Mouse (Mus musculus) intestine, postnatal 0 days (tissue): ENCODE measurements around the gene Eno1. TPM values are rescaled to one million over a fixed set of nuclear protein-coding genes. Genes with fewer than 3 reads are reported as not detected.
"Not testable (repeated sequence)": the region's sequence is repeated elsewhere in the genome, so short reads cannot be mapped to it uniquely, and the experiment has no call there.

ENCODE experiments used
- ATAC-seq: fragments of 200-750 bp; cut with Nextera tagmentation; 2 replicates; pipeline ENCODE4 v1.8.0; 2017; ENCODE audit warnings: mild to moderate bottlenecking, moderate TSS enrichment, moderate library complexity
- H3K27ac ChIP-seq: fragments of 300-500 bp; sonication (generic); 2 replicates; pipeline ENCODE4 v1.5.1; 2014; ENCODE audit warnings: mild to moderate bottlenecking, low read depth, low read length, moderate library complexity
- H3K27me3 ChIP-seq: fragments of 300-500 bp; sonication (generic); replicated peaks from 2 replicates; pipeline ENCODE4 v1.6.1; 2014; ENCODE audit warnings: low read length, mixed read lengths; ENCODE audit not compliant: control insufficient read depth, insufficient read depth
- H3K36me3 ChIP-seq: fragments of 300-500 bp; sonication (generic); 2 replicates; pipeline ENCODE4 v1.6.1; 2014; ENCODE audit warnings: mild to moderate bottlenecking, moderate library complexity; ENCODE audit not compliant: control insufficient read depth, insufficient read depth
- H3K4me1 ChIP-seq: fragments of 300-500 bp; sonication (generic); replicated peaks from 2 replicates; pipeline ENCODE4 v1.6.1; 2014; ENCODE audit warnings: antibody characterized with exemption, low read length, mixed read lengths; ENCODE audit not compliant: control insufficient read depth, insufficient read depth
- H3K4me2 ChIP-seq: fragments of 300-500 bp; sonication (generic); replicated peaks from 2 replicates; pipeline ENCODE4 v1.6.1; 2014; ENCODE audit warnings: low read depth, mild to moderate bottlenecking, moderate library complexity
- H3K4me3 ChIP-seq: fragments of 300-500 bp; sonication (generic); 2 replicates; pipeline ENCODE4 v1.5.1; 2014; ENCODE audit warnings: low read depth, low read length
- H3K9ac ChIP-seq: fragments of 300-500 bp; sonication (generic); 2 replicates; pipeline ENCODE4 v1.6.1; 2014; ENCODE audit warnings: mild to moderate bottlenecking, low read depth, low read length
- H3K9me3 ChIP-seq: fragments of 300-500 bp; sonication (generic); 2 replicates; pipeline ENCODE4 v1.6.1; 2016; ENCODE audit warnings: mixed run types; ENCODE audit not compliant: control insufficient read depth
- CTCF ChIP-seq: sonication (generic); IDR thresholded peaks from 2 replicates; pipeline ENCODE4 v1.5.1; 2016; ENCODE audit warnings: low read depth, mild to moderate bottlenecking, control low read depth, antibody characterized with exemption, moderate library complexity
- WGBS: fragments of 180-500 bp; shearing (Covaris S2); extraction: QIAGEN DNeasy Blood & Tissue Kit; methylation state at CpG from one replicate; pipeline ENCODE4 v1.1.7; 2014; 5-methylcytosine and 5-hydroxymethylcytosine counted together
- polyA plus RNA-seq: library from polyadenylated mRNA; unstranded; fragments of >200 nt; fragmentation: Nextera tagmentation; extraction: Ambion mirVana; gene quantifications from 2 replicates; pipeline ENCODE4 v1.2.1, GENCODE M21; 2015

Gene Eno1
- polyA plus RNA-seq, 1 experiment from 2014 or later: 733 TPM

DNA sequence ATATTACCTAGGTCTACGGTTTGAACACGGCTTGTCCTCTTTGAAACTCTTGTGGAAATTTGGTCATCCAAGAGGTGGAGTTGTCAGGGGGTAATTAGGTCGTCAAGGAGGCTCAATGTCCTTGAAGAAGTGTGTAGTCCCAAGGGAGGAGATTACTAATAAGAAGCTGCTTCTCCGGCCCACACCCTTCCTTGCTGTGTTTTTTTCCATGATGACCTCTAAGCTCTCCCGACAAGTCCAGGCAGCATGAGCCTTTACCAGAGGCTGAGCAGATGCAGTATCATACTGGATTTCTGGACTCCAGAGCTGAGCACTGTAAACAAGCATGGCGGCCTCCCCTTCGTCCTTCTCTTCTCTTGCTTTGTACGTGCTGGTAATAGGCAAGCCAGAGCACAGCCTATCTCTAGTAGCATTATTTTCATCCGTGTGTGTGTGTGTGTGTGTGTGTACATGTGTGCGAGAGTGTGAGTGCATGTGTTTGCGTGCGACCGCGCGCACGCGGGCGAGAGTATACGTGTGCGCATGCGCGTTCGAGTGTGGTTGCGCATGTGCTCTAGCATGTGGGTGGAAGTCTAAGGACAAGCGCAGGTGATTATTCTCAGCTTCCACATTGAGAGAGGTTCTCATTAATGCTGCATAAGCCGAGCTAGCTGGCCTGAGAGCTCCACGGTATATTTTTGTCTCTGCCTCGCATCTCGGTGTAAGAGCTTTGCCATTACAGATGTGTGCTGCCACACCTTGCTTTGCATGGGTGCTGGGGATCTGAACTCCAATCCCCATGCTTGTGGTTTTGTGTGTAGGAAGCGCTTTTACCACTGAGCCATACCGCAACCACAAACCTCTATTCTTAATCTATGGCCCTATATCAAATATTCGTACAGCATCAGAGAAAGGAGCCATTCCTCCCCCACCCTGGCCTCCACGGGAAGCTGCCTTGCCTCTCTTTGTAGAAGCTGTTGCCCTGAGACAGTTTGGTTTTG is 32.4 kb downstream of the Eno1 start:
- H3K36me3 ChIP-seq: no peaks in the 10 kb centered on the region
- WGBS: 84% methylated on average over 33 of the region's 33 CpGs

DNA sequence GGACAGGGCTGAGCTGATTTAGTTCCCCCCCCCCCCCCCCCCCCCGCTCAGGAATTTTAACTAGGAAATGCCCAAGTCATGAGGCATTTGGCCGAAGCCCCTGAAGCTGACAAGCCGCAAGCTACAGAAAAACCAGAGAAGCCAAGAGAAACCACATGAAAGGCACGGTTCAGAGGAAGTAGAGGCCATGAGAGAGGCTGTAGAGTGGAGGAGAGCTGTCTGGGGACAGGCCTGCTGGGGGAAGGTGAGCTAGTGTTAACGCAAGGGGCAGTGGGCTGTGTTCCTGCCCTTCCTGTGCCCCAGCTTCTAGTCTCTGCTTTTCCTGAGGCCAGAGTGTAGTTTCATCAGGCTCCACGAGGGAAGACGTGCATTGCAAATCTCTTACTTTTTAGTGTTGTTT is 33.2 kb downstream of the Eno1 start:
- ATAC-seq: no peak
- H3K4me3 ChIP-seq: no peak overlapping the region
- H3K9ac ChIP-seq: no peak overlapping the region
- TF ChIP-seq CTCF: peak; percentile 24
- H3K4me1 ChIP-seq: peaks cover 15% of the 10 kb centered on the region
- H3K4me2 ChIP-seq: no peak overlapping the region
- 24% methylated on average over 7 of the region's 7 CpGs for WGBS
- H3K36me3 ChIP-seq: no peaks in the 10 kb centered on the region
- H3K27ac ChIP-seq: no peak overlapping the region; the same call in 1 of the 2 replicates
- H3K9me3 ChIP-seq: no peaks in the 10 kb centered on the region
- H3K27me3 ChIP-seq: no peaks in the 10 kb centered on the region

More for the DNA sequence above, 32.4 kb downstream of the Eno1 start:
- no peaks in the 10 kb centered on the region for H3K27me3 ChIP-seq
- H3K9me3 ChIP-seq: no peaks in the 10 kb centered on the region
- ATAC-seq: no peak
- no peak overlapping the region for H3K27ac ChIP-seq
- H3K4me1 ChIP-seq: peaks cover 15% of the 10 kb centered on the region
- no peak overlapping the region for H3K4me2 ChIP-seq
- H3K4me3 ChIP-seq: no peak overlapping the region
- TF ChIP-seq CTCF: no peak
- H3K9ac ChIP-seq: no peak overlapping the region

DNA sequence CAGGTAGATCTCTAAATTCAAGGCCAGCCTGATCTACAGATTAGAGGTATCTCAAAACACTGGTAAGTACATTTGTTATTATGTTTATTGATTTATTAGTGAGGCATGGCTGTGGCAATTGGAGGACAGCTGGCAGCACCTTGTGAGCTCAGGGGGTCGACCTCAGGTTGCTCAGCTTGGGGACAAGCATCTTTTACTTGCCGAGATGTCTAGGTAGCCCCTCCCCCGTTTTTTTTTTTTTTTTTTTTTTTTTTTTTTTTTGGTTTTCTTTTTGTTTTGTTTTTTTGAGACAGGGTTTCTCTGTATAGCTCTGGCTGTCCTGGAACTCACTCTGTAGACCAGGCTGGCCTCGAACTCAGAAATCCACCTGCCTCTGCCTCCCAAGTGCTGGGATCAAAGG is 34.2 kb downstream of the Eno1 start:
- not testable (repeated sequence) for H3K36me3 ChIP-seq, H3K9me3 ChIP-seq, ATAC-seq, H3K9ac ChIP-seq, H3K4me3 ChIP-seq, H3K4me2 ChIP-seq, H3K27ac ChIP-seq, H3K27me3 ChIP-seq
- WGBS: 58% methylated on average over 3 of the region's 4 CpGs
- peaks cover 15% of the 10 kb centered on the region for H3K4me1 ChIP-seq

DNA sequence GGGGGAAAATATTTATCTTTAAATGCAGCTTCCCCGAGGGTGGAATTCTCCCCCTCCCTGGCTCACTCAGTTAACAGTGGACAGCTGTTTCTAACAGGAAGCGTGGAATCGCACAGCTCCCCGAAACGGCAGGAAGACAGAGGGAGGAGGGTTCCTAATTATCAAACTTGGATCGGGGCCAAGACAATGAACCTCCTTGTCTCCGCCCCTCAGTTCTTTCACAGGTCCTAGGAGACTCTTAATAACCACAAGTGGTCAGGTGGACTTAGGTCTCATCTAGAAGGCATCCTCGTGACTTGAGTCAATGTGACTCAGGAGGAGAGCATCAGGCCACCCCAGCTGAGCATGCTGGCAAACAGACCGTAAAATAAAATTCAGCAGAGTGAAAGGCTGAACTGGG is 36.2 kb downstream of the Eno1 start:
- H3K36me3 ChIP-seq: no peaks in the 10 kb centered on the region
- peaks cover 15% of the 10 kb centered on the region for H3K4me1 ChIP-seq
- H3K27me3 ChIP-seq: no peaks in the 10 kb centered on the region
- no peak overlapping the region for H3K9ac ChIP-seq
- no peaks in the 10 kb centered on the region for H3K9me3 ChIP-seq
- peak overlapping the region; percentile 46; the same call in 1 of the 2 replicates for H3K4me2 ChIP-seq
- H3K4me3 ChIP-seq: no peak overlapping the region
- peak overlapping the region; percentile 77 for H3K27ac ChIP-seq
- peak; percentile 93 for ATAC-seq
- no peak for TF ChIP-seq CTCF
- under 1% methylated on average over 9 of the region's 9 CpGs for WGBS

DNA sequence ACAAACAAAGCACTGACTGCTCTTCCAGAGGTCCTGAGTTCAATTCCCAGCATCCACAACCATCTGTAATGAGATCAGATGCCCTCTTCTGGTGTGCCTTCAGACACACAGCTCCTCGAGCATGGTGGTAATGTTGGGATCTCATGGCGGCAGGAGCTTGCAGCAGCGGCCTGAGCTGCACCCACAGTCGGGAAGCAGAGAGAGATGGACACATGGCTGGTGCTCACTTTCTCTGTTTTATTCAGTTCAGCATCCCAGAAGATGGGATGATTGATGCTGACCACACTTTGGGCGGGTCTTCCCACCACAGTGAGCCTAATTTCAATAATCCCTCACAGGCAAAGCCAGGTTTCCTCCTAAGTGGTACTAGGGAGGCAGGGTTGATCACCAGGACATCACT is 39.0 kb downstream of the Eno1 start:
- Histone ChIP-seq H3K9ac (no peak overlapping the region), H3K27ac (no peak overlapping the region), H3K27me3 (no peaks in the 10 kb centered on the region), H3K9me3 (no peaks in the 10 kb centered on the region), H3K4me3 (no peak overlapping the region), H3K36me3 (no peaks in the 10 kb centered on the region), H3K4me2 (no peak overlapping the region), H3K4me1 (peaks cover 9% of the 10 kb centered on the region)
- 88% methylated on average over 5 of the region's 5 CpGs for WGBS
- no peak for ATAC-seq
- TF ChIP-seq CTCF: no peak

DNA sequence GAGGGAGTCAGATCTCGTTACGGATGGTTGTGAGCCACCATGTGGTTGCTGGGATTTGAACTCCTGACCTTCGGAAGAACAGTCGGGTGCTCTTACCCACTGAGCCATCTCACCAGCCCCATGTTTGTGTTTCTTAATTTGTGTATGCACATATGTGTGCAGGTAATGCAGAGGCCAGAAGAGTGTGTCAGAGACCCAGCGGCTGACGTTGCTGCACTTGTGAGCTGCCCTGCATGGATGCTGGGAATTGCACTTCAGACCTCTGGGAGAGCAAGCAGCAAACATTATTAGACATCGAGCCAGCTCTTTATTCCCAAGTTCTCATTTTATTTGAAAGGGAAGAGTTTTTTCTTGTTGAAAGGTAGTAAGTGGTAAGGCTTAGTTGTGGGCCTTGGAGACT is 42.8 kb downstream of the Eno1 start:
- H3K9me3 ChIP-seq, H3K4me1 ChIP-seq, H3K4me2 ChIP-seq, ATAC-seq, H3K9ac ChIP-seq, H3K27ac ChIP-seq, H3K36me3 ChIP-seq, H3K27me3 ChIP-seq, H3K4me3 ChIP-seq: not testable (repeated sequence)
- WGBS: 87% methylated on average over 5 of the region's 7 CpGs
